Mouse (Mus musculus) ES-E14 (cell line): ENCODE results near the gene 1600002K03Rik.
"Not testable (repeated sequence)": the region's sequence is repeated elsewhere in the genome, so short reads cannot be mapped to it uniquely, and the experiment has no call there.

Source experiments
- MAFK ChIP-seq: IDR thresholded peaks from 2 replicates; pipeline ENCODE4 v1.6.1; 2014; ENCODE audit warnings: mild to moderate bottlenecking, low read depth, low read length, inconsistent platforms; ENCODE audit not compliant: insufficient read depth
- ZC3H11A ChIP-seq: IDR thresholded peaks from 2 replicates; pipeline ENCODE4 v1.6.1; 2012; ENCODE audit warnings: low read depth, mild to moderate bottlenecking, inconsistent platforms, low read length, borderline replicate concordance
- ZNF384 ChIP-seq: IDR thresholded peaks from 2 replicates; pipeline ENCODE4 v1.6.1; 2012; ENCODE audit warnings: low read depth, low read length, inconsistent platforms

DNA sequence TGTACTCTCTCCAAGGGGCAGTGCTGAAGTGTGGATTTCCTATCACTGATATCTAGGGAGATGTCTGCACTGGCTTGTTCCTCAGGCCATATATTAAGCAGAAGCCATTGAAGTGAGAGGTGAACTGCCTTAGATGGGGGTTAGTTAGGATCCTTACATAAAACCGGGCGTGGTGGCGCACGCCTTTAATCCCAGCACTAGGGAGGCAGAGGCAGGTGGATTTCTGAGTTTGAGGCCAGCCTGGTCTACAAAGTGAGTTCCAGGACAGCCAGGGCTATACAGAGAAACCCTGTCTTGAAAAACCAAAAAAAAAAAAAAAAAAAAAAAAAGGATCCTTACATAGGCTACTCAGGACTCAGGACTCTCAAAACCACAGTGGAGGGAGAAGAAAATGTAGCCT is 6.6 kb upstream of the 1600002K03Rik start:
- not testable (repeated sequence) for TF ChIP-seq ZNF384, MAFK, ZC3H11A
